Mouse (Mus musculus): ENCODE results near the gene Hsd17b2. TPM values are rescaled to one million over a fixed set of nuclear protein-coding genes. Genes with fewer than 3 reads are reported as not detected.

Hsd17b2 gene
- polyA plus RNA-seq, 1 experiment from 2014 or later, result not detected

DNA sequence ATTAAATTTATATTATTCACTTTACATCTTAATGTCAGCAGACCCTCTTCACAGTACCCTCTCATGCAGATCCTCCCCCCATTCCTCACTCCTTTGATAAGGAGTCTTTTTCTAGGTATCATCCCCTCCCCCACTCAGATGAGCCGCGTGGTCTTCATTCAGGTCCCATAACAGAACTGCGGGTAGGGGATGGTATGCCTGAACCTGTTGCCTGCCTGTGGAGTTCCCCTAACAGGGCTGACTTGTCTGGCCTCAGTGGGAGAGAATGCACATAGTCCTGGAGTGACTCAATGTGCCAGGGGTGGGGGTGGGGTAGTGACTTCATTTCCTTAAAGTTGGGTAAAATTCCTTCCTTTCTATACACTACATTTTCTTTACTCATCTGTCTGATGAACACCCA is 84.7 kb downstream of the Hsd17b2 start:
- 96% methylated on average over 3 of the region's 3 CpGs for WGBS
- Histone ChIP-seq H3K27me3 (ENCODE audit: control insufficient read depth, insufficient read depth, low read length) (no peaks in the 10 kb centered on the region), H3K9ac (ENCODE audit: low read depth, low read length) (no peak overlapping the region), H3K4me3 (ENCODE audit: low read depth, low read length) (no peak overlapping the region), H3K9me3 (ENCODE audit: control insufficient read depth, low read length) (peaks cover 4% of the 10 kb centered on the region; the same call in 1 of the 2 replicates), H3K27ac (ENCODE audit: low read depth, low read length) (no peak overlapping the region), H3K4me1 (replicated peaks; ENCODE audit: control insufficient read depth, insufficient read depth, low read length) (no peaks in the 10 kb centered on the region), H3K36me3 (ENCODE audit: control insufficient read depth, insufficient read depth, low read length) (peaks cover 4% of the 10 kb centered on the region; the same call in 1 of the 2 replicates), H3K4me2 (replicated peaks; ENCODE audit: low read depth, low read length) (no peak overlapping the region)
- ATAC-seq (ENCODE audit: low FRiP score), result no peak
- DNase-seq (ENCODE audit: low spot score), result no peak

- Histone ChIP-seq H3K27ac (ENCODE audit: low read depth, low read length) (no peak overlapping the region), H3K9ac (ENCODE audit: low read depth, low read length) (no peak overlapping the region), H3K4me2 (replicated peaks; ENCODE audit: low read depth, low read length) (no peak overlapping the region), H3K27me3 (ENCODE audit: control insufficient read depth, insufficient read depth, low read length) (no peaks in the 10 kb centered on the region), H3K9me3 (ENCODE audit: control insufficient read depth, low read length) (no peaks in the 10 kb centered on the region), H3K4me1 (replicated peaks; ENCODE audit: control insufficient read depth, insufficient read depth, low read length) (peaks cover 3% of the 10 kb centered on the region; the same call in 1 of the 2 replicates), H3K4me3 (ENCODE audit: low read depth, low read length) (no peak overlapping the region), H3K36me3 (ENCODE audit: control insufficient read depth, insufficient read depth, low read length) (peaks cover 4% of the 10 kb centered on the region; the same call in 1 of the 2 replicates)
- 70% methylated on average over 19 of the region's 19 CpGs for WGBS
- DNase-seq (ENCODE audit: low spot score), result peak; percentile 18
- no peak; the same call in 1 of the 2 replicates for ATAC-seq (ENCODE audit: low FRiP score)
Observed at GRCm38 (mm10) chr8:117792616-117793144, 91.0 kb downstream of the Hsd17b2 start.

GRCm38 (mm10) chr8:117794581-117794980 is 92.9 kb downstream of the Hsd17b2 start:
- H3K9me3 ChIP-seq (ENCODE audit: control insufficient read depth, low read length), result no peaks in the 10 kb centered on the region
- no peaks in the 10 kb centered on the region for H3K27me3 ChIP-seq (ENCODE audit: control insufficient read depth, insufficient read depth, low read length)
- no peak for DNase-seq (ENCODE audit: low spot score)
- no peak overlapping the region for H3K27ac ChIP-seq (ENCODE audit: low read depth, low read length)
- H3K4me1 ChIP-seq (replicated peaks; ENCODE audit: control insufficient read depth, insufficient read depth, low read length), result peaks cover 3% of the 10 kb centered on the region; the same call in 1 of the 2 replicates
- H3K36me3 ChIP-seq (ENCODE audit: control insufficient read depth, insufficient read depth, low read length), result peaks cover 3% of the 10 kb centered on the region; the same call in 1 of the 2 replicates
- H3K4me2 ChIP-seq (replicated peaks; ENCODE audit: low read depth, low read length), result no peak overlapping the region
- H3K9ac ChIP-seq (ENCODE audit: low read depth, low read length), result no peak overlapping the region
- no peak overlapping the region for H3K4me3 ChIP-seq (ENCODE audit: low read depth, low read length)
- WGBS, result 88% methylated on average over 10 of the region's 10 CpGs
- no peak for ATAC-seq (ENCODE audit: low FRiP score)

- no peak for DNase-seq (ENCODE audit: low spot score)
- 96% methylated on average over 15 of the region's 15 CpGs for WGBS
- H3K9me3 ChIP-seq (ENCODE audit: control insufficient read depth, low read length), result no peaks in the 10 kb centered on the region
- ATAC-seq (ENCODE audit: low FRiP score), result no peak
- no peaks in the 10 kb centered on the region for H3K27me3 ChIP-seq (ENCODE audit: control insufficient read depth, insufficient read depth, low read length)
- no peak overlapping the region for H3K4me3 ChIP-seq (ENCODE audit: low read depth, low read length)
- no peak overlapping the region for H3K4me2 ChIP-seq (replicated peaks; ENCODE audit: low read depth, low read length)
- H3K4me1 ChIP-seq (replicated peaks; ENCODE audit: control insufficient read depth, insufficient read depth, low read length), result peaks cover 3% of the 10 kb centered on the region; the same call in 1 of the 2 replicates
- no peak overlapping the region for H3K27ac ChIP-seq (ENCODE audit: low read depth, low read length)
- H3K9ac ChIP-seq (ENCODE audit: low read depth, low read length), result no peak overlapping the region
- 0 out of 2 replicates have a peak, but pooled peaks cover 3% of the 10 kb centered on the region for H3K36me3 ChIP-seq (ENCODE audit: control insufficient read depth, insufficient read depth, low read length)
Observed at GRCm38 (mm10) chr8:117796464-117796863, 94.8 kb downstream of the Hsd17b2 start.

- 92% methylated on average over 2 of the region's 2 CpGs for WGBS
- Histone ChIP-seq H3K27ac (ENCODE audit: low read depth, low read length) (no peak overlapping the region), H3K4me1 (replicated peaks; ENCODE audit: control insufficient read depth, insufficient read depth, low read length) (peaks cover 3% of the 10 kb centered on the region; the same call in 1 of the 2 replicates), H3K9me3 (ENCODE audit: control insufficient read depth, low read length) (no peaks in the 10 kb centered on the region), H3K9ac (ENCODE audit: low read depth, low read length) (no peak overlapping the region), H3K4me3 (ENCODE audit: low read depth, low read length) (no peak overlapping the region), H3K4me2 (replicated peaks; ENCODE audit: low read depth, low read length) (no peak overlapping the region), H3K27me3 (ENCODE audit: control insufficient read depth, insufficient read depth, low read length) (no peaks in the 10 kb centered on the region), H3K36me3 (ENCODE audit: control insufficient read depth, insufficient read depth, low read length) (0 out of 2 replicates have a peak, but pooled peaks cover 3% of the 10 kb centered on the region)
- no peak for DNase-seq (ENCODE audit: low spot score)
- no peak for ATAC-seq (ENCODE audit: low FRiP score)
Observed at GRCm38 (mm10) chr8:117798066-117798465, 96.4 kb downstream of the Hsd17b2 start.

- ATAC-seq (ENCODE audit: low FRiP score) (peak; percentile 97), DNase-seq (ENCODE audit: low spot score) (peak; percentile 100)
- WGBS, result under 1% methylated on average over 65 of the region's 65 CpGs
- peak within 1 kb of the TSS; percentile 85 for H3K27ac ChIP-seq (ENCODE audit: low read depth, low read length)
- H3K4me2 ChIP-seq (replicated peaks; ENCODE audit: low read depth, low read length), result peak within 1 kb of the TSS; percentile 44
- peak within 1 kb of the TSS; percentile 79 for H3K9ac ChIP-seq (ENCODE audit: low read depth, low read length)
- H3K9me3 ChIP-seq (ENCODE audit: control insufficient read depth, low read length), result no peaks in the 10 kb centered on the region
- H3K27me3 ChIP-seq (ENCODE audit: control insufficient read depth, insufficient read depth, low read length), result no peaks in the 10 kb centered on the region
- H3K36me3 ChIP-seq (ENCODE audit: control insufficient read depth, insufficient read depth, low read length), result 0 out of 2 replicates have a peak, but pooled peaks cover 3% of the 10 kb centered on the region
- no peaks in the 10 kb centered on the region for H3K4me1 ChIP-seq (replicated peaks; ENCODE audit: control insufficient read depth, insufficient read depth, low read length)
- peak within 1 kb of the TSS; percentile 65 for H3K4me3 ChIP-seq (ENCODE audit: low read depth, low read length)
Observed at GRCm38 (mm10) chr8:117801443-117802298, 100.0 kb downstream of the Hsd17b2 start, which contains the start of gene Mphosph6. Gene Mphosph6 (minus strand): TSS chr8:117801943.

DNA sequence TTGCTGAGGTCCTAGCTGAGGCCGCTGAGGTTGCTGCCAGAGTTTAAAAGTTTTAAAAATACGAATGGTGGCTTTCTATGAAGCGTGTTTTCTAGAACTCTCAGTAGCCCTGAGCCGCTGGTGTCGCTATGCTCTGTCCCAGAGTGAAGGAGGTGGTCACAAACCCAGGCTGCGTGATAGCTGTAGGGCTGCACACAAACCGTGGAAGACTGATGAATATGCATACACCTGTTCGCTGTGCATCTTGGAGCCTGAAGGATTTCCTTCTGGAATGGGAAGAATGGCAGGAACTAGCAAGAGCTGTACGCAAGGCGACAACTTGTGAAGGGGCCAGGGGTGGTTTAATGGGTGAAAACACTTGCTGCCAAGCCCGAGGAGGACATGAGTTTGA is 100.6 kb downstream of the Hsd17b2 start:
- Histone ChIP-seq H3K4me3 (ENCODE audit: low read depth, low read length) (peak overlapping the region; percentile 65), H3K9me3 (ENCODE audit: control insufficient read depth, low read length) (no peaks in the 10 kb centered on the region), H3K27ac (ENCODE audit: low read depth, low read length) (no peak overlapping the region), H3K36me3 (ENCODE audit: control insufficient read depth, insufficient read depth, low read length) (0 out of 2 replicates have a peak, but pooled peaks cover 3% of the 10 kb centered on the region), H3K9ac (ENCODE audit: low read depth, low read length) (peak overlapping the region; percentile 35; the same call in 1 of the 2 replicates), H3K27me3 (ENCODE audit: control insufficient read depth, insufficient read depth, low read length) (no peaks in the 10 kb centered on the region), H3K4me1 (replicated peaks; ENCODE audit: control insufficient read depth, insufficient read depth, low read length) (no peaks in the 10 kb centered on the region), H3K4me2 (replicated peaks; ENCODE audit: low read depth, low read length) (peak overlapping the region; percentile 43)
- whole genome bisulfite sequencing, result 4% methylated on average over 11 of the region's 11 CpGs
- peak; percentile 65 for ATAC-seq (ENCODE audit: low FRiP score)
- no peak for DNase-seq (ENCODE audit: low spot score)

DNA sequence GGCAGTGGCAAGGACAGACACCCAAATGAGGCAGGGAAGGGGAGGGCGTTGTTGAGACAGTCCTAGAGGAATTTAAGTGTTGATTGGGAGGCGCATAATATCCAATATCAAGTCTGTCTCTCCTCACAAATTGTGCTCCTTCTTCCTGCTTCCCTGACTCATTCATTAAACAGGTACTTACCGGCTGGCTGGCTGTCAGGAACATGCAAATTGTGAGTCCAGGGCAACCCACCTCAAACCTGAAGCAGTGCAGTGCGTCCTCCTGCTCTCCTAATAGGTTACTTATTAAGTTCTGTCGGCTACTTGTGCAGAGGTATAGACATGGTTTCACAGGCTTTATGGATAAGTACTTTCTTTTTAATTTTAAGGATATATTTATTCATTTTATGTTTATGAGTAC is 103.7 kb downstream of the Hsd17b2 start:
- 80% methylated on average over 5 of the region's 5 CpGs for WGBS
- no peak overlapping the region for H3K9ac ChIP-seq (ENCODE audit: low read depth, low read length)
- H3K4me2 ChIP-seq (replicated peaks; ENCODE audit: low read depth, low read length), result no peak overlapping the region
- ATAC-seq (ENCODE audit: low FRiP score) (no peak), DNase-seq (ENCODE audit: low spot score) (no peak)
- H3K4me1 ChIP-seq (replicated peaks; ENCODE audit: control insufficient read depth, insufficient read depth, low read length), result no peaks in the 10 kb centered on the region
- no peaks in the 10 kb centered on the region for H3K27me3 ChIP-seq (ENCODE audit: control insufficient read depth, insufficient read depth, low read length)
- no peak overlapping the region for H3K4me3 ChIP-seq (ENCODE audit: low read depth, low read length)
- no peaks in the 10 kb centered on the region for H3K36me3 ChIP-seq (ENCODE audit: control insufficient read depth, insufficient read depth, low read length)
- H3K9me3 ChIP-seq (ENCODE audit: control insufficient read depth, low read length), result no peaks in the 10 kb centered on the region
- no peak overlapping the region for H3K27ac ChIP-seq (ENCODE audit: low read depth, low read length)

Data from hindbrain, embryonic 11.5 days (tissue).